Mouse (Mus musculus): ENCODE measurements at regions not wholly inside any gene's neighbourhood (a gene's known extent, or its start where the extent isn't known, plus 50 kb on each side); places are given as distances from the start of the nearest gene placed in this dataset.

DNA sequence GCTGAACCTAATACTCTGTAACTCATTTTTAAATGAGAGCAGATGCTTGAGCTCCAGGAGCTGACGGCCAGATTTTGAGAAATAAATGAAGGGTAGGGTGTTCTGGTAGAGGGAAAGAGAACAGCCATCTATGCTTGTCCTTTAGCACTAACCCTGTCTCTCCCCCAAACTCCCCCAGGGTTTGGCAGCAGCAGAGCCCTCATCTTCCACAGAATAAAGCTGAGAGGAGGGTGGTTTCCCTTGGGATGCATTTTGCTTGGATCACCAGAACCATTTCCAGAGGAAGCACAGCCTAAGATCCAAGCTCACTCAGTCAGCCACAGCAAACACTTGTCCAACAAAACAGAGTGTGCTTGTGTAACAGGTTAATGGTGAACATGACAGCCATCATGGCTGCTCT, 464.8 kb upstream of the Marcks start:
- TF ChIP-seq CTCF (IDR thresholded peaks at IDR 0.05; ENCODE audit: low read depth): no peak
- TF ChIP-seq EP300 (IDR thresholded peaks at IDR 0.05; ENCODE audit: low read depth): no peak
